Mouse (Mus musculus): ENCODE results near the gene Lrwd1. TPM values are rescaled to one million over a fixed set of nuclear protein-coding genes. Genes with fewer than 3 reads are reported as not detected.
"Not testable (repeated sequence)": the region's sequence is repeated elsewhere in the genome, so short reads cannot be mapped to it uniquely, and the experiment has no call there.

Gene Lrwd1
- polyA plus RNA-seq, 1 experiment from 2014 or later = 44.9 TPM

GRCm38 (mm10) chr5:136115891-136116783, 19.7 kb downstream of the Lrwd1 start, which contains the start of gene Polr2j:
Polr2j (plus strand) TSS chr5:136116631.
- Histone ChIP-seq H3K4me1 (replicated peaks) (peaks cover 33% of the 10 kb centered on the region), H3K9me3 (replicated peaks) (no peaks in the 10 kb centered on the region), H3K4me3 (replicated peaks) (peak within 1 kb of the TSS; percentile 87), H3K36me3 (peaks cover 23% of the 10 kb centered on the region), H3K27ac (peak within 1 kb of the TSS; percentile 72), H3K9ac (peak within 1 kb of the TSS; percentile 89), H3K4me2 (peak within 1 kb of the TSS; percentile 95), H3K27me3 (no peaks in the 10 kb centered on the region)
- DNase-seq (peak; percentile 97), ATAC-seq (ENCODE audit: low read depth) (peak; percentile 96)
- 2% methylated on average over 42 of the region's 42 CpGs for WGBS (ENCODE audit: insufficient replicate concordance)

GRCm38 (mm10) chr5:136113546-136113945, 22.3 kb downstream of the Lrwd1 start:
- not testable (repeated sequence) for H3K9me3 ChIP-seq (replicated peaks); H3K4me3 ChIP-seq (replicated peaks); H3K9ac ChIP-seq; H3K36me3 ChIP-seq; H3K27me3 ChIP-seq; H3K4me2 ChIP-seq; DNase-seq; ATAC-seq (ENCODE audit: low read depth); H3K27ac ChIP-seq
- WGBS (ENCODE audit: insufficient replicate concordance) = 26% methylated on average over 4 of the region's 4 CpGs
- peaks cover 36% of the 10 kb centered on the region for H3K4me1 ChIP-seq (replicated peaks)

GRCm38 (mm10) chr5:136109042-136109441, 26.8 kb downstream of the Lrwd1 start:
- H3K4me3 ChIP-seq (replicated peaks) = no peak overlapping the region
- ATAC-seq (ENCODE audit: low read depth) = no peak
- no peaks in the 10 kb centered on the region for H3K36me3 ChIP-seq
- H3K27me3 ChIP-seq = no peaks in the 10 kb centered on the region
- H3K4me2 ChIP-seq = no peak overlapping the region
- peaks cover 17% of the 10 kb centered on the region for H3K4me1 ChIP-seq (replicated peaks)
- no peak overlapping the region for H3K9ac ChIP-seq
- peaks cover 9% of the 10 kb centered on the region; the same call in 1 of the 2 replicates for H3K9me3 ChIP-seq (replicated peaks)
- 42% methylated on average over 3 of the region's 3 CpGs for WGBS (ENCODE audit: insufficient replicate concordance)
- no peak overlapping the region for H3K27ac ChIP-seq
- no peak for DNase-seq

- Histone ChIP-seq H3K4me1 (replicated peaks) (peaks cover 17% of the 10 kb centered on the region), H3K4me3 (replicated peaks) (no peak overlapping the region), H3K27ac (no peak overlapping the region; the same call in 1 of the 2 replicates), H3K36me3 (no peaks in the 10 kb centered on the region), H3K9ac (no peak overlapping the region), H3K9me3 (replicated peaks) (peaks cover 9% of the 10 kb centered on the region; the same call in 1 of the 2 replicates), H3K4me2 (no peak overlapping the region), H3K27me3 (0 out of 2 replicates have a peak, but pooled peaks cover 3% of the 10 kb centered on the region)
- no peak for DNase-seq
- WGBS (ENCODE audit: insufficient replicate concordance) = 37% methylated on average over 2 of the region's 2 CpGs
- ATAC-seq (ENCODE audit: low read depth) = no peak
Observed at GRCm38 (mm10) chr5:136108486-136108885, 27.4 kb downstream of the Lrwd1 start.

GRCm38 (mm10) chr5:136104511-136104910, 31.4 kb downstream of the Lrwd1 start:
- DNase-seq = peak; percentile 32
- Histone ChIP-seq H3K36me3 (no peaks in the 10 kb centered on the region), H3K27ac (no peak overlapping the region), H3K9me3 (replicated peaks) (peaks cover 9% of the 10 kb centered on the region; the same call in 1 of the 2 replicates), H3K4me2 (no peak overlapping the region), H3K9ac (no peak overlapping the region), H3K27me3 (0 out of 2 replicates have a peak, but pooled peaks cover 9% of the 10 kb centered on the region), H3K4me1 (replicated peaks) (peaks cover 29% of the 10 kb centered on the region), H3K4me3 (replicated peaks) (no peak overlapping the region)
- 68% methylated on average over 5 of the region's 5 CpGs for WGBS (ENCODE audit: insufficient replicate concordance)
- no peak for ATAC-seq (ENCODE audit: low read depth)

GRCm38 (mm10) chr5:136102099-136102820, 33.6 kb downstream of the Lrwd1 start:
- peak; percentile 60 for DNase-seq
- Histone ChIP-seq H3K36me3 (no peaks in the 10 kb centered on the region), H3K27me3 (0 out of 2 replicates have a peak, but pooled peaks cover 9% of the 10 kb centered on the region), H3K9ac (peak overlapping the region; percentile 59), H3K27ac (no peak overlapping the region), H3K4me3 (replicated peaks) (peak overlapping the region; percentile 44), H3K4me2 (peak overlapping the region; percentile 69), H3K4me1 (replicated peaks) (peaks cover 17% of the 10 kb centered on the region), H3K9me3 (replicated peaks) (peaks cover 9% of the 10 kb centered on the region; the same call in 1 of the 2 replicates)
- 5% methylated on average over 41 of the region's 41 CpGs for WGBS (ENCODE audit: insufficient replicate concordance)
- peak; percentile 79 for ATAC-seq (ENCODE audit: low read depth)

GRCm38 (mm10) chr5:136098536-136098935, 37.3 kb downstream of the Lrwd1 start:
- DNase-seq (no peak), ATAC-seq (ENCODE audit: low read depth) (no peak)
- Histone ChIP-seq H3K4me2 (no peak overlapping the region), H3K27me3 (0 out of 2 replicates have a peak, but pooled peaks cover 5% of the 10 kb centered on the region), H3K27ac (no peak overlapping the region), H3K4me1 (replicated peaks) (peaks cover 15% of the 10 kb centered on the region), H3K9me3 (replicated peaks) (no peaks in the 10 kb centered on the region), H3K9ac (no peak overlapping the region), H3K36me3 (no peaks in the 10 kb centered on the region), H3K4me3 (replicated peaks) (no peak overlapping the region)
- 68% methylated on average over 10 of the region's 10 CpGs for WGBS (ENCODE audit: insufficient replicate concordance)

- no peaks in the 10 kb centered on the region for H3K27me3 ChIP-seq
Observed at GRCm38 (mm10) chr5:136095089-136095488, 40.8 kb downstream of the Lrwd1 start.

GRCm38 (mm10) chr5:136094249-136095010, 41.4 kb downstream of the Lrwd1 start:
- H3K27ac ChIP-seq = no peak overlapping the region
- no peaks in the 10 kb centered on the region for H3K9me3 ChIP-seq (replicated peaks)

More at GRCm38 (mm10) chr5:136095089-136095488, 40.8 kb downstream of the Lrwd1 start:
- Histone ChIP-seq H3K27ac (no peak overlapping the region), H3K4me3 (replicated peaks) (no peak overlapping the region), H3K4me2 (no peak overlapping the region), H3K9ac (no peak overlapping the region), H3K9me3 (replicated peaks) (no peaks in the 10 kb centered on the region), H3K36me3 (no peaks in the 10 kb centered on the region), H3K4me1 (replicated peaks) (no peaks in the 10 kb centered on the region)
- WGBS (ENCODE audit: insufficient replicate concordance) = 50% methylated on average over 7 of the region's 7 CpGs
- no peak for ATAC-seq (ENCODE audit: low read depth)
- no peak for DNase-seq

GRCm38 (mm10) chr5:136091927-136092326, 43.9 kb downstream of the Lrwd1 start:
- H3K4me2 ChIP-seq = no peak overlapping the region
- ATAC-seq (ENCODE audit: low read depth) (no peak), DNase-seq (no peak)
- H3K9me3 ChIP-seq (replicated peaks) = no peaks in the 10 kb centered on the region
- H3K27me3 ChIP-seq = no peaks in the 10 kb centered on the region; the same call in 1 of the 2 replicates
- no peaks in the 10 kb centered on the region for H3K36me3 ChIP-seq
- no peak overlapping the region for H3K27ac ChIP-seq
- WGBS (ENCODE audit: insufficient replicate concordance) = 53% methylated on average over 5 of the region's 5 CpGs
- H3K9ac ChIP-seq = no peak overlapping the region
- no peak overlapping the region for H3K4me3 ChIP-seq (replicated peaks)
- H3K4me1 ChIP-seq (replicated peaks) = peaks cover 11% of the 10 kb centered on the region

More at GRCm38 (mm10) chr5:136094249-136095010, 41.4 kb downstream of the Lrwd1 start:
- Histone ChIP-seq H3K9ac (no peak overlapping the region), H3K4me2 (no peak overlapping the region), H3K4me3 (replicated peaks) (no peak overlapping the region), H3K4me1 (replicated peaks) (no peaks in the 10 kb centered on the region), H3K27me3 (no peaks in the 10 kb centered on the region), H3K36me3 (no peaks in the 10 kb centered on the region)
- DNase-seq = no peak
- WGBS (ENCODE audit: insufficient replicate concordance) = 32% methylated on average over 8 of the region's 8 CpGs
- no peak for ATAC-seq (ENCODE audit: low read depth)

All from liver, embryonic 13.5 days (tissue).